Mouse (Mus musculus): ENCODE data around the gene Fkbpl. TPM values are rescaled to one million over a fixed set of nuclear protein-coding genes. Genes with fewer than 3 reads are reported as not detected.
A peak's percentile ranks its signal among the peaks of the same experiment; 100 is the strongest.

The Fkbpl gene
- total and polyA plus RNA-seq, 3 experiments, result 5.5 to 8.2 (median 6.2) TPM

GRCm38 (mm10) chr17:34659181-34659896 lies 14.8 kb downstream of the Fkbpl start:
- no peak for DNase-seq (ENCODE audit: extremely low read depth)
- Histone ChIP-seq H3K79me2 (replicated peaks; ENCODE audit: control insufficient read depth, extremely low read depth, insufficient read depth, poor library complexity, severe bottlenecking) (no peaks in the 10 kb centered on the region), H3K27ac (ENCODE audit: insufficient read depth, low read depth) (no peak overlapping the region), H3K9ac (ENCODE audit: insufficient read depth, low read depth) (no peak overlapping the region), H3K36me3 (replicated peaks in 1 of 2; ENCODE audit: control insufficient read depth in 1 of 2, insufficient read depth in 1 of 2, low read length in 1 of 2) (peaks cover 5 to 24% of the 10 kb centered on the region in 2 experiments), H3K4me2 (ENCODE audit: insufficient read depth, low read depth, poor library complexity, severe bottlenecking) (no peak overlapping the region), H3K27me3 (replicated peaks) (peaks cover 46% of the 10 kb centered on the region), H3K4me3 (replicated peaks in 1 of 3; ENCODE audit: low read depth in 2 of 3, low read length in 2 of 3, poor library complexity in 1 of 3) (no peak overlapping the region), H3K4me1 (ENCODE audit: control insufficient read depth in 1 of 2, insufficient read depth in 2 of 2) (no peaks in the 10 kb centered on the region; a peak in 1 of 4 replicates), H3K9me3 (replicated peaks; ENCODE audit: low read length) (no peaks in the 10 kb centered on the region)
- dilution Hi-C loops (cut with MboI; ENCODE audit: extremely low pct_ligation_motif_present, extremely low pct_unique_long_range_greater_than_20kb, low sequenced_read_pairs), result no loop called here
- no peak for TF ChIP-seq HCFC1 (IDR thresholded peaks at IDR 0.05; ENCODE audit: low read depth, low read length)
- TF ChIP-seq BHLHE40 (IDR thresholded peaks at IDR 0.05; ENCODE audit: low read depth, low read length), result 0 out of 2 replicates have a peak, but pooled peaks have one; percentile 13
- in situ Hi-C loops (cut with MboI; ENCODE audit: low pct_ligation_motif_present, low pct_unique_long_range_greater_than_20kb, low sequenced_read_pairs), result no loop called here

GRCm38 (mm10) chr17:34659897-34660214 lies 15.3 kb downstream of the Fkbpl start:
- no peak for DNase-seq (ENCODE audit: extremely low read depth)
- Histone ChIP-seq H3K9ac (ENCODE audit: insufficient read depth, low read depth) (no peak overlapping the region), H3K27ac (ENCODE audit: insufficient read depth, low read depth) (no peak overlapping the region), H3K4me3 (replicated peaks in 1 of 3; ENCODE audit: low read depth in 2 of 3, low read length in 2 of 3, poor library complexity in 1 of 3) (no peak overlapping the region), H3K9me3 (replicated peaks; ENCODE audit: low read length) (no peaks in the 10 kb centered on the region), H3K79me2 (replicated peaks; ENCODE audit: control insufficient read depth, extremely low read depth, insufficient read depth, poor library complexity, severe bottlenecking) (no peaks in the 10 kb centered on the region), H3K4me1 (ENCODE audit: control insufficient read depth in 1 of 2, insufficient read depth in 2 of 2) (no peaks in the 10 kb centered on the region; a peak in 1 of 4 replicates), H3K27me3 (replicated peaks) (peaks cover 51% of the 10 kb centered on the region), H3K4me2 (ENCODE audit: insufficient read depth, low read depth, poor library complexity, severe bottlenecking) (no peak overlapping the region), H3K36me3 (replicated peaks in 1 of 2; ENCODE audit: control insufficient read depth in 1 of 2, insufficient read depth in 1 of 2, low read length in 1 of 2) (peaks cover 2 to 19% of the 10 kb centered on the region in 2 experiments)
- dilution Hi-C loops (cut with MboI; ENCODE audit: extremely low pct_ligation_motif_present, extremely low pct_unique_long_range_greater_than_20kb, low sequenced_read_pairs) (no loop called here), in situ Hi-C loops (cut with MboI; ENCODE audit: low pct_ligation_motif_present, low pct_unique_long_range_greater_than_20kb, low sequenced_read_pairs) (no loop called here)
- no peak for TF ChIP-seq CHD1 (IDR thresholded peaks at IDR 0.05; ENCODE audit: low read depth, low read length)
- TF ChIP-seq USF2 (conservative IDR thresholded peaks at IDR 0.05; ENCODE audit: low read depth, low read length), result no peak
- no peak for TF ChIP-seq ZMIZ1 (IDR thresholded peaks at IDR 0.05; ENCODE audit: low read depth, low read length)
- TF ChIP-seq JUND (conservative IDR thresholded peaks at IDR 0.05; ENCODE audit: low read depth, low read length), result no peak
- TF ChIP-seq ZC3H11A (IDR thresholded peaks at IDR 0.05; ENCODE audit: low read depth, low read length), result no peak
- no peak for TF ChIP-seq MAX (IDR thresholded peaks at IDR 0.05; ENCODE audit: low read length)
- no peak for TF ChIP-seq POLR2AphosphoS2 (IDR thresholded peaks at IDR 0.05; ENCODE audit: low read depth, low read length)
- TF ChIP-seq ZNF384 (IDR thresholded peaks at IDR 0.05; ENCODE audit: low read depth, low read length), result no peak
- TF ChIP-seq JUN (IDR thresholded peaks at IDR 0.05; ENCODE audit: insufficient read depth, low read depth, low read length), result no peak
- no peak for TF ChIP-seq USF1 (IDR thresholded peaks at IDR 0.05; ENCODE audit: low read depth, low read length)
- no peak for TF ChIP-seq TCF12 (IDR thresholded peaks at IDR 0.05; ENCODE audit: low read depth, low read length)

Data from CH12.LX (cell line).